Mouse (Mus musculus) heart, embryonic 11.5 days (tissue): ENCODE measurements around the gene Pm20d2. TPM values are rescaled to one million over a fixed set of nuclear protein-coding genes. Genes with fewer than 3 reads are reported as not detected.
A peak's percentile ranks its signal among the peaks of the same experiment; 100 is the strongest.

Experiments
- ATAC-seq: fragments of 200-750 bp; cut with Nextera tagmentation; replicated peaks from 2 replicates; pipeline ENCODE4 v1.8.0; 2017; ENCODE audit warnings: moderate library complexity; ENCODE audit not compliant: insufficient number of reproducible peaks, low FRiP score, low TSS enrichment
- H3K27ac ChIP-seq: fragments of 300-500 bp; sonication (generic); 2 replicates; pipeline ENCODE4 v1.5.1; 2014; ENCODE audit warnings: mild to moderate bottlenecking, low read depth, low read length
- H3K27me3 ChIP-seq: fragments of 300-500 bp; sonication (generic); 2 replicates; pipeline ENCODE4 v1.6.1; 2014; ENCODE audit warnings: mild to moderate bottlenecking, low read length, mixed read lengths; ENCODE audit not compliant: control insufficient read depth, insufficient read depth
- H3K36me3 ChIP-seq: fragments of 300-500 bp; sonication (generic); 2 replicates; pipeline ENCODE4 v1.6.1; 2014; ENCODE audit warnings: mild to moderate bottlenecking, low read length, moderate library complexity, mixed read lengths; ENCODE audit not compliant: control insufficient read depth, insufficient read depth
- H3K4me1 ChIP-seq: fragments of 300-500 bp; sonication (generic); 2 replicates; pipeline ENCODE4 v1.6.1; 2014; ENCODE audit warnings: low read length; ENCODE audit not compliant: control insufficient read depth, insufficient read depth
- H3K4me2 ChIP-seq: fragments of 300-500 bp; sonication (generic); 2 replicates; pipeline ENCODE4 v1.6.1; 2014; ENCODE audit warnings: mild to moderate bottlenecking, moderate library complexity
- H3K4me3 ChIP-seq: fragments of 300-500 bp; sonication (generic); 2 replicates; pipeline ENCODE4 v1.5.1; 2014; ENCODE audit warnings: low read depth, low read length
- H3K9ac ChIP-seq: fragments of 300-500 bp; sonication (generic); 2 replicates; pipeline ENCODE4 v1.6.1; 2014; ENCODE audit warnings: mild to moderate bottlenecking, low read depth, low read length, moderate library complexity
- H3K9me3 ChIP-seq: fragments of 300-500 bp; sonication (generic); replicated peaks from 2 replicates; pipeline ENCODE4 v1.6.1; 2016; ENCODE audit warnings: low read length; ENCODE audit not compliant: control insufficient read depth
- whole genome bisulfite sequencing: fragments of 180-500 bp; shearing (Covaris S2); extraction: QIAGEN DNeasy Blood & Tissue Kit; methylation state at CpG from one replicate; pipeline ENCODE4 v1.1.7; 2014; ENCODE audit not compliant: insufficient replicate concordance; 5-methylcytosine and 5-hydroxymethylcytosine counted together
- polyA plus RNA-seq: library from polyadenylated mRNA; unstranded; fragments of >200 nt; fragmentation: Nextera tagmentation; extraction: Ambion mirVana; gene quantifications from 2 replicates; pipeline ENCODE4 v1.2.1, GENCODE M21; 2014

Gene Pm20d2
- polyA plus RNA-seq, 1 experiment from 2014 or later, result 1.5 TPM

- Histone ChIP-seq H3K4me1 (peaks cover 6% of the 10 kb centered on the region), H3K27me3 (peaks cover 4% of the 10 kb centered on the region; the same call in 1 of the 2 replicates), H3K4me2 (no peak overlapping the region), H3K36me3 (no peaks in the 10 kb centered on the region), H3K4me3 (no peak overlapping the region), H3K27ac (no peak overlapping the region), H3K9me3 (no peaks in the 10 kb centered on the region), H3K9ac (no peak overlapping the region)
- 3% methylated on average over 4 of the region's 4 CpGs for WGBS
- ATAC-seq, result no peak
These were observed 15.1 kb upstream of the Pm20d2 start for GRCm38 (mm10) chr4:33204682-33205081.

- Histone ChIP-seq H3K9ac (no peak overlapping the region), H3K4me1 (no peaks in the 10 kb centered on the region), H3K4me3 (no peak overlapping the region), H3K9me3 (no peaks in the 10 kb centered on the region), H3K27ac (no peak overlapping the region), H3K36me3 (no peaks in the 10 kb centered on the region), H3K27me3 (no peaks in the 10 kb centered on the region), H3K4me2 (no peak overlapping the region)
- ATAC-seq, result no peak
- 22% methylated on average over 2 of the region's 2 CpGs for WGBS
These were observed 8.6 kb upstream of the Pm20d2 start for GRCm38 (mm10) chr4:33198117-33198516.

- no peaks in the 10 kb centered on the region for H3K9me3 ChIP-seq
- peak; percentile 84 for ATAC-seq
- under 1% methylated on average over 123 of the region's 123 CpGs for WGBS
- peak overlapping the region; percentile 76 for H3K27ac ChIP-seq
- no peaks in the 10 kb centered on the region for H3K4me1 ChIP-seq
- H3K4me3 ChIP-seq, result peak overlapping the region; percentile 66
- peak overlapping the region; percentile 97 for H3K4me2 ChIP-seq
- no peaks in the 10 kb centered on the region for H3K27me3 ChIP-seq
- H3K9ac ChIP-seq, result peak overlapping the region; percentile 77
- H3K36me3 ChIP-seq, result no peaks in the 10 kb centered on the region
These were observed 479 bp downstream of the Pm20d2 start for GRCm38 (mm10) chr4:33188781-33189734.

GRCm38 (mm10) chr4:33188164-33188563 is 1.4 kb downstream of the Pm20d2 start:
- Histone ChIP-seq H3K4me1 (no peaks in the 10 kb centered on the region), H3K27ac (no peak overlapping the region), H3K4me2 (peak overlapping the region; percentile 97), H3K4me3 (peak overlapping the region; percentile 12; the same call in 1 of the 2 replicates), H3K27me3 (no peaks in the 10 kb centered on the region), H3K36me3 (no peaks in the 10 kb centered on the region), H3K9ac (no peak overlapping the region), H3K9me3 (no peaks in the 10 kb centered on the region)
- ATAC-seq, result no peak
- WGBS, result 18% methylated on average over 9 of the region's 9 CpGs

GRCm38 (mm10) chr4:33183477-33183876 is 6.1 kb downstream of the Pm20d2 start:
- H3K27me3 ChIP-seq, result no peaks in the 10 kb centered on the region
- 77% methylated on average over 5 of the region's 5 CpGs for WGBS
- H3K4me2 ChIP-seq, result no peak overlapping the region
- H3K4me3 ChIP-seq, result no peak overlapping the region
- H3K4me1 ChIP-seq, result no peaks in the 10 kb centered on the region
- H3K36me3 ChIP-seq, result no peaks in the 10 kb centered on the region
- no peak overlapping the region for H3K27ac ChIP-seq
- H3K9me3 ChIP-seq, result no peaks in the 10 kb centered on the region
- no peak for ATAC-seq
- no peak overlapping the region for H3K9ac ChIP-seq

GRCm38 (mm10) chr4:33152087-33153038 is 37.2 kb downstream of the Pm20d2 start:
- H3K36me3 ChIP-seq, result no peaks in the 10 kb centered on the region
- H3K9me3 ChIP-seq, result no peaks in the 10 kb centered on the region
- no peak overlapping the region for H3K4me3 ChIP-seq
- no peaks in the 10 kb centered on the region; the same call in 1 of the 2 replicates for H3K27me3 ChIP-seq
- H3K4me1 ChIP-seq, result no peaks in the 10 kb centered on the region
- no peak overlapping the region for H3K9ac ChIP-seq
- H3K27ac ChIP-seq, result no peak overlapping the region
- ATAC-seq, result no peak
- no peak overlapping the region for H3K4me2 ChIP-seq
- 82% methylated on average over 26 of the region's 26 CpGs for WGBS

GRCm38 (mm10) chr4:33149150-33149549 is 40.4 kb downstream of the Pm20d2 start:
- H3K27me3 ChIP-seq, result peaks cover 5% of the 10 kb centered on the region
- H3K9me3 ChIP-seq, result no peaks in the 10 kb centered on the region
- H3K9ac ChIP-seq, result no peak overlapping the region
- no peak for ATAC-seq
- no peak overlapping the region for H3K4me3 ChIP-seq
- no peaks in the 10 kb centered on the region for H3K4me1 ChIP-seq
- 61% methylated on average over 7 of the region's 7 CpGs for WGBS
- no peak overlapping the region for H3K27ac ChIP-seq
- no peaks in the 10 kb centered on the region for H3K36me3 ChIP-seq
- no peak overlapping the region for H3K4me2 ChIP-seq

GRCm38 (mm10) chr4:33147825-33148224 is 41.7 kb downstream of the Pm20d2 start:
- ATAC-seq, result no peak
- 10% methylated on average over 2 of the region's 2 CpGs for WGBS
- no peak overlapping the region for H3K4me3 ChIP-seq
- no peak overlapping the region for H3K27ac ChIP-seq
- no peaks in the 10 kb centered on the region for H3K36me3 ChIP-seq
- H3K9me3 ChIP-seq, result no peaks in the 10 kb centered on the region
- H3K27me3 ChIP-seq, result peaks cover 5% of the 10 kb centered on the region
- no peak overlapping the region for H3K9ac ChIP-seq
- no peaks in the 10 kb centered on the region for H3K4me1 ChIP-seq
- H3K4me2 ChIP-seq, result no peak overlapping the region
